ENCODE assay signal across 13 mouse cellular contexts in genomic region chr4:46023021-46023481, GRCm38 (mm10). TPM values are rescaled to one million over a fixed set of nuclear protein-coding genes. Genes with fewer than 3 reads are reported as not detected.
DNase-seq lines count a peak whose midpoint lies in the region; ATAC-seq lines count a peak whose summit lies in the region.
"Had no signal": no experiment of that assay in that cellular context is flagged by ENCODE, and none has a peak within 500 bp of the region (broad histone marks: within the 10 kb centered on the region; RNA-seq: fewer than 3 reads in every experiment).

No protein-coding gene starts in this region.

- no peak overlapping the region for H3K4me2 ChIP-seq in heart, embryonic 11.5 days
- no peak overlapping the region for H3K4me2 ChIP-seq in limb, embryonic 13.5 days (replicated peaks)
- H3K4me2 ChIP-seq in forebrain, embryonic 16.5 days (ENCODE audit: low read length): no peak overlapping the region
- H3K4me2 ChIP-seq: lung, embryonic 15.5 days had no signal

- 24% methylated on average over 3 of the region's 3 CpGs for WGBS in heart, embryonic 11.5 days (ENCODE audit: insufficient replicate concordance)
- WGBS in limb, embryonic 13.5 days: 24% methylated on average over 3 of the region's 3 CpGs
- WGBS in forebrain, embryonic 16.5 days: 81% methylated on average over 3 of the region's 3 CpGs

- intact Hi-C loops in left cerebral cortex, postnatal 4 days (cut with DNase I): no loop called here

- ATAC-seq in heart, embryonic 11.5 days (replicated peaks; ENCODE audit: insufficient number of reproducible peaks, low FRiP score, low TSS enrichment): peak; percentile 69
- peak; percentile 64; the same call in 1 of the 2 replicates for ATAC-seq in limb, embryonic 13.5 days (ENCODE audit: low FRiP score, low read depth)
- ATAC-seq in forebrain, embryonic 16.5 days: no peak
- ATAC-seq in granulocyte monocyte progenitor cell, adult 5-6 weeks (replicated peaks; ENCODE audit: poor library complexity, severe bottlenecking): no peak
- ATAC-seq: intestine, embryonic 16.5 days had no signal

- no peak for DNase-seq in heart, adult 18-20 months
- peak; percentile 25 for DNase-seq in 3T3-L1 (ENCODE audit: low read depth, low spot score)
- peak; percentile 15 for DNase-seq in NIH3T3 (ENCODE audit: low read depth)
- no peak for DNase-seq in left cerebral cortex, postnatal 4 days

- H3K9me3 ChIP-seq in heart, embryonic 11.5 days (replicated peaks; ENCODE audit: control insufficient read depth, low read length): no peaks in the 10 kb centered on the region
- no peaks in the 10 kb centered on the region for H3K9me3 ChIP-seq in limb, embryonic 13.5 days
- H3K9me3 ChIP-seq in forebrain, embryonic 16.5 days (ENCODE audit: control insufficient read depth, low read length): no peaks in the 10 kb centered on the region
- H3K9me3 ChIP-seq: heart, embryonic 10.5 days; lung, embryonic 15.5 days; midbrain, embryonic 10.5 days had no signal

- H3K36me3 ChIP-seq in heart, embryonic 11.5 days (ENCODE audit: control insufficient read depth, insufficient read depth, low read length): no peaks in the 10 kb centered on the region
- H3K36me3 ChIP-seq in limb, embryonic 13.5 days: no peaks in the 10 kb centered on the region
- no peaks in the 10 kb centered on the region for H3K36me3 ChIP-seq in forebrain, embryonic 16.5 days (ENCODE audit: control insufficient read depth, insufficient read depth)
- H3K36me3 ChIP-seq: lung, embryonic 15.5 days; midbrain, embryonic 10.5 days had no signal

- H3K27me3 ChIP-seq in heart, embryonic 11.5 days (ENCODE audit: control insufficient read depth, insufficient read depth, low read length): no peaks in the 10 kb centered on the region
- no peaks in the 10 kb centered on the region for H3K27me3 ChIP-seq in limb, embryonic 13.5 days
- no peaks in the 10 kb centered on the region for H3K27me3 ChIP-seq in forebrain, embryonic 16.5 days (replicated peaks; ENCODE audit: control insufficient read depth, insufficient read depth, low read length)
- H3K27me3 ChIP-seq: lung, embryonic 15.5 days had no signal

- 0 out of 2 replicates have a peak, but pooled peaks cover 7% of the 10 kb centered on the region for H3K4me1 ChIP-seq in heart, embryonic 11.5 days (ENCODE audit: control insufficient read depth, insufficient read depth, low read length)
- peaks cover 10% of the 10 kb centered on the region for H3K4me1 ChIP-seq in limb, embryonic 13.5 days
- H3K4me1 ChIP-seq in forebrain, embryonic 16.5 days (replicated peaks; ENCODE audit: control insufficient read depth, insufficient read depth, low read length): no peaks in the 10 kb centered on the region
- H3K4me1 ChIP-seq: lung, embryonic 15.5 days had no signal

- no peak overlapping the region for H3K4me3 ChIP-seq in heart, embryonic 11.5 days (ENCODE audit: low read depth, low read length)
- H3K4me3 ChIP-seq in limb, embryonic 13.5 days: no peak overlapping the region
- no peak overlapping the region for H3K4me3 ChIP-seq in forebrain, embryonic 16.5 days (replicated peaks; ENCODE audit: low read length)
- H3K4me3 ChIP-seq: heart, embryonic 10.5 days; left cerebral cortex, adult 2 months; lung, embryonic 15.5 days; midbrain, embryonic 10.5 days had no signal

- H3K9ac ChIP-seq in heart, embryonic 11.5 days (ENCODE audit: low read depth, low read length): no peak overlapping the region
- H3K9ac ChIP-seq in limb, embryonic 13.5 days: no peak overlapping the region
- H3K9ac ChIP-seq in forebrain, embryonic 16.5 days (replicated peaks; ENCODE audit: low read depth, low read length): no peak overlapping the region
- H3K9ac ChIP-seq: lung, embryonic 15.5 days had no signal

- H3K27ac ChIP-seq in heart, embryonic 11.5 days (ENCODE audit: low read depth, low read length): no peak overlapping the region
- H3K27ac ChIP-seq in limb, embryonic 13.5 days: no peak overlapping the region
- H3K27ac ChIP-seq in forebrain, embryonic 16.5 days (ENCODE audit: low read length): no peak overlapping the region
- H3K27ac ChIP-seq: left cerebral cortex, adult 2 months; lung, embryonic 15.5 days; midbrain, embryonic 10.5 days had no signal

RNA-seq across cellular contexts. Expression of gene Tmod1, which starts 15.7 kb away (rescaled TPM):
- 203 and 215 TPM in 2 replicates for polyA plus RNA-seq in heart, embryonic 11.5 days (2014; fragmentation: Nextera tagmentation; extraction: Ambion mirVana)
- 100 to 1,000 TPM; 228 to 259 TPM for total RNA-seq in heart, adult 18-20 months (2021)
- polyA plus RNA-seq in limb, embryonic 13.5 days (2015; fragmentation: Nextera tagmentation; extraction: Ambion mirVana): 9.9 and 10.2 TPM in 2 replicates
- 1 to 10 TPM; 2.4 to 3.4 TPM for total RNA-seq in left cerebral cortex, postnatal 4 days (2021)
- polyA plus RNA-seq in forebrain, embryonic 16.5 days (2015; fragmentation: Nextera tagmentation; extraction: Ambion mirVana): 0.52 and 0.81 TPM in 2 replicates
- not detected in 2 replicates for total RNA-seq in granulocyte monocyte progenitor cell, adult 5-6 weeks (2014; fragmentation: Nextera tagmentation)
- 0.04 TPM in 1 of 2 replicates, not detected in the other for total RNA-seq in granulocyte monocyte progenitor cell, adult 5-6 weeks (2017)

RNA-seq across cellular contexts. Expression of gene Tdrd7, which starts 57.9 kb away (rescaled TPM):
- 19.1 and 19.2 TPM in 2 replicates for polyA plus RNA-seq in heart, embryonic 11.5 days (2014; fragmentation: Nextera tagmentation; extraction: Ambion mirVana)
- total RNA-seq in heart, adult 18-20 months (2021): 10 to 100 TPM; 11.0 to 12.3 TPM
- polyA plus RNA-seq in limb, embryonic 13.5 days (2015; fragmentation: Nextera tagmentation; extraction: Ambion mirVana): 9.8 and 10.3 TPM in 2 replicates
- 10 to 100 TPM; 26.1 to 29.2 TPM for total RNA-seq in left cerebral cortex, postnatal 4 days (2021)
- polyA plus RNA-seq in forebrain, embryonic 16.5 days (2015; fragmentation: Nextera tagmentation; extraction: Ambion mirVana): 19.3 and 20.9 TPM in 2 replicates
- total RNA-seq in granulocyte monocyte progenitor cell, adult 5-6 weeks (2014; fragmentation: Nextera tagmentation): 6.0 and 38.7 TPM in 2 replicates
- 8.3 and 9.9 TPM in 2 replicates for total RNA-seq in granulocyte monocyte progenitor cell, adult 5-6 weeks (2017)

Comparison
In these comparisons a context has a peak if more than half of its experiments do, and no peak if none do; other contexts are left out.
1. ATAC-seq: peak in heart, embryonic 11.5 days (single experiment) and limb, embryonic 13.5 days (single experiment); none in forebrain, embryonic 16.5 days (single experiment) and granulocyte monocyte progenitor cell, adult 5-6 weeks (single experiment).
2. DNase-seq: peak in 3T3-L1 (single experiment) and NIH3T3 (single experiment); none in heart, adult 18-20 months (0 of 2) and left cerebral cortex, postnatal 4 days (single experiment).
3. RNA of gene Tmod1, which starts 15.7 kb away (total RNA-seq): 228 to 259 TPM in heart, adult 18-20 months; 2.4 to 3.4 TPM in left cerebral cortex, postnatal 4 days and 0.04 TPM in granulocyte monocyte progenitor cell, adult 5-6 weeks; every median in the first group is over 10 times any median in the second.